Mouse (Mus musculus) 416B (cell line): Measurements from ENCODE around the gene Cdh18.
"Not testable (repeated sequence)": the region's sequence is repeated elsewhere in the genome, so short reads cannot be mapped to it uniquely, and the experiment has no call there.

Experiments
- DNase-seq: peaks from one replicate; pipeline ENCODE4 v3.0.0; 2011; ENCODE audit warnings: low read depth

Cdh18 gene

GRCm38 (mm10) chr15:23230616-23231015, 681.8 kb downstream of the Cdh18 start:
- no peak for DNase-seq

- no peak for DNase-seq
Observed at GRCm38 (mm10) chr15:23257751-23258440, 709.1 kb downstream of the Cdh18 start.

- no peak for DNase-seq
Observed at GRCm38 (mm10) chr15:23278421-23278820, 729.6 kb downstream of the Cdh18 start.

- no peak for DNase-seq
Observed at GRCm38 (mm10) chr15:23305018-23305417, 756.2 kb downstream of the Cdh18 start.

- DNase-seq: no peak
Observed at GRCm38 (mm10) chr15:23316766-23317165, 767.9 kb downstream of the Cdh18 start.

- no peak for DNase-seq
Observed at GRCm38 (mm10) chr15:23317409-23317808, 768.6 kb downstream of the Cdh18 start.

GRCm38 (mm10) chr15:23340338-23340737, 791.5 kb downstream of the Cdh18 start:
- DNase-seq: not testable (repeated sequence)

GRCm38 (mm10) chr15:23351078-23351477, 802.3 kb downstream of the Cdh18 start:
- DNase-seq: no peak

GRCm38 (mm10) chr15:23366325-23366724, 817.5 kb downstream of the Cdh18 start:
- no peak for DNase-seq

- DNase-seq: no peak
Observed at GRCm38 (mm10) chr15:23367712-23368111, 818.9 kb downstream of the Cdh18 start.

GRCm38 (mm10) chr15:23378016-23378750, 829.4 kb downstream of the Cdh18 start:
- DNase-seq: no peak

- DNase-seq: no peak
Observed at GRCm38 (mm10) chr15:23385816-23386215, 837.0 kb downstream of the Cdh18 start.

- no peak for DNase-seq
Observed at GRCm38 (mm10) chr15:23396646-23397045, 847.8 kb downstream of the Cdh18 start.

- DNase-seq: no peak
Observed at GRCm38 (mm10) chr15:23403792-23404191, 855.0 kb downstream of the Cdh18 start.

- no peak for DNase-seq
Observed at GRCm38 (mm10) chr15:23408256-23408655, 859.4 kb downstream of the Cdh18 start.

GRCm38 (mm10) chr15:23416450-23417080, 867.7 kb downstream of the Cdh18 start:
- no peak for DNase-seq

- no peak for DNase-seq
Observed at GRCm38 (mm10) chr15:23418158-23418557, 869.3 kb downstream of the Cdh18 start.

GRCm38 (mm10) chr15:23420010-23420409, 871.2 kb downstream of the Cdh18 start:
- DNase-seq: no peak

- peak; percentile 70 for DNase-seq
Observed at GRCm38 (mm10) chr15:23430021-23430420, 881.2 kb downstream of the Cdh18 start.

- no peak for DNase-seq
Observed at GRCm38 (mm10) chr15:23448542-23448941, 899.7 kb downstream of the Cdh18 start.

GRCm38 (mm10) chr15:23452098-23452625, 903.3 kb downstream of the Cdh18 start:
- DNase-seq: no peak

GRCm38 (mm10) chr15:23453331-23453730, 904.5 kb downstream of the Cdh18 start:
- DNase-seq: no peak

- DNase-seq: no peak
Observed at GRCm38 (mm10) chr15:23455344-23455743, 906.5 kb downstream of the Cdh18 start.
